Mouse (Mus musculus): ENCODE results near the gene Prkag1.

Gene Prkag1

DNA sequence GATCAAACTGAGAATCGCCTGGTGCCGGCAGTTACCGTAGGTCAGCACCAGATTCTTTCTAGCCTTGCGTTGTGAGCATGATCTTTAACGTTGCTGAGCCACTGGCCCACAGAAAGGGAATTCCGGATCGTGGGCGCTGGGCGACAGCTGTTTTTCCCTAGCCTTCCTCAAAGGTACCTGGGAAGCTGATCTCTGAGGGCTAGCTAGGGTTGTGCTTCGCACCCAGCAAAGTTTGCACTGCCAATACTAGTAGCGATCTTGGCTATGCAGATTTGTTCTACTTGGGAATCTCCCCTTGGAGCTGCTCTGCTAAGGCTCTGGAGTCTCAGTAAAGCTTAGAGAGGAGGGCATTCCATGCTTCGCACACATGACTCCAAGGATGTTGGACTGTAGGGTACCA lies 40.1 kb downstream of the Prkag1 start:
- no peak for DNase-seq

DNA sequence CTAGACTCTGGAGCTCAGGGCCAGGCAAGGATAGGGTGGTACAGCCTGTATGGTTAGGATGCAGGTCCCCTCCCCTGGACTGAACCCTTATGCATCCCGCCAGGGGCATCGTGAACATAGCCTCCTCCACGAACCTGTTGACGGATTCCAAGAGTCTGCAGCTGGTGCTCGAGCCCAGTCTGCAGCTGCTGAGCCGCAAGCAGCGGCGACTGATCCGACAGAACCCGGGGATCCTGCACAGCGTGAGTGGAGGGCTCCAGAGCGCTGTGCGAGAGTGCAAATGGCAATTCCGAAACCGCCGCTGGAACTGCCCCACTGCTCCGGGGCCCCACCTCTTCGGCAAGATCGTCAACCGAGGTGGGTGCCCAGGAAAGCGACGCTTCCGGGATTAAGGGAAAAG lies 40.6 kb downstream of the Prkag1 start:
- DNase-seq = peak; percentile 38

DNA sequence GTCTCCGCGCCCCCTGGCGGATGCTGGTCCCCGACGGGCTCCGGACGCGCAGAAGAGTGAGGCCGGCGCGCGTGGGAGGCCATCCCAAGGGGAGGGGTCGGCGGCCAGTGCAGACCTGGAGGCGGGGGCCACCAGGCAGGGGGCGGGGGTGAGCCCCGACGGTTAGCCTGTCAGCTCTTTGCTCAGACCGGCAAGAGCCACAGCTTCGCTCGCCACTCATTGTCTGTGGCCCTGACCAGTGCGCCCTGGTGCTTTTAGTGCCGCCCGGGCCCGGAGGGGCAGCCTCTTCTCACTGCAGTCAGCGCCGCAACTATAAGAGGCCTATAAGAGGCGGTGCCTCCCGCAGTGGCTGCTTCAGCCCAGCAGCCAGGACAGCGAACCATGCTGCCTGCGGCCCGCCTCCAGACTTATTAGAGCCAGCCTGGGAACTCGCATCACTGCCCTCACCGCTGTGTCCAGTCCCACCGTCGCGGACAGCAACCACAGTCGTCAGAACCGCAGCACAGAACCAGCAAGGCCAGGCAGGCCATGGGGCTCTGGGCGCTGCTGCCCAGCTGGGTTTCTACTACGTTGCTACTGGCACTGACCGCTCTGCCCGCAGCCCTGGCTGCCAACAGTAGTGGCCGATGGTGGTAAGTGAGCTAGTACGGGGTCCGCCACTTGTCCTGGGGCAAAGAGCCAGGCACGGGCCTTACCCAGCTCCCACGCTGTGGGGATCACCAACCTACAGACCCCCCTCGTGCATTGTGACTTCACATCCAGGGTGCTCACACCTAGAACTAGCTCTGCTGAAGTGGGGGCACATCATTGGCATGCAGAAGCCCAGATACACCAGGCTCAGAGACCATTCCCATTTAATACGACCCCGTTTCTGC lies 41.4 kb downstream of the Prkag1 start, which contains the start of gene Wnt1:
Gene Wnt1, plus strand, starts transcription at position 197 of the 875 bp plus-strand sequence.
- DNase-seq = peak; percentile 90

DNA sequence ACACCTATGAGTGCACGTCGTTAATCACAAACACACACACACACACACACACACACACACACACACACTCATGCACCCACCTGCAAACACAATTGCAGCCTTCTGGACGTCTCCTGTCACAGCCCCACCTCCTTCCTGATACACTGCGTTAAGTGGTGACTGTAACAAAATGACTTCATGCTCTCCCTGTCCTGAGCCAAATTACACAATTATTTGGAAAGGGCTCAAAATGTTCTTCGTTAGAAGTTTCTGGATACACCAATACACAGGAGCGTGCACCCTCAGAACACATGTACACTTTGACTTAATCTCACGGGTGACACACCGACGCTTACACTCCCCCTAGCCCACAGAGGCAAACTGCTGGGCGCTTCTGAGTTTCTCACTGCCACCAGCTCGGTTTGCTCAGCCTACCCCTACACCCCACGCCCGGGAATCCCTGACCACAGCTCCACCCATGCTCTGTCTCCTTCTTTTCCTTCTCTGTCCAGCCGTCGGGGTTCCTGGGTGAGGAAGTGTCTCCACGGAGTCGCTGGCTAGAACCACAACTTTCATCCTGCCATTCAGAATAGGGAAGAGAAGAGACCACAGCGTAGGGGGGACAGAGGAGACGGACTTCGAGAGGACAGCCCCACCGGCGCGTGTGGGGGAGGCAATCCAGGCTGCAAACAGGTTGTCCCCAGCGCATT lies 42.2 kb downstream of the Prkag1 start:
- DNase-seq = no peak

DNA sequence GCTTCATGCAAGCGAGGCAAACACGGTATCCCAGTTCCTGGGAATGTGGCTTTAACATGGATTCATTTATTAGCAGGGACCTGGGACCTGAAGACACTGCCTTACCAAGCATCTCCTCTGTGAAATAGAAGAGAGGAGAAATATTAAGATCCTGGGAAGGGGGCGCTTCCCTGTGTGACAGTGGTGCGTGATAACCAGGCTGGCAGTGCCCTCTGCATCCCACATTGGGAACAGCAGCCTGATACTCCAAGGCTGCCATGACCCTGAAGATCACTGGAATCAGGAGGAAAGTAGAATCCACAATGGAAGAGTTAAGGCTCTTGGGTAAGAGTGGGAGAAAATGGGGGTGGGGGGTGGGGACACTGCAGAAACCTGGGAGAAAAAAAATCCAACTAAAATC lies 43.4 kb downstream of the Prkag1 start:
- no peak for DNase-seq

DNA sequence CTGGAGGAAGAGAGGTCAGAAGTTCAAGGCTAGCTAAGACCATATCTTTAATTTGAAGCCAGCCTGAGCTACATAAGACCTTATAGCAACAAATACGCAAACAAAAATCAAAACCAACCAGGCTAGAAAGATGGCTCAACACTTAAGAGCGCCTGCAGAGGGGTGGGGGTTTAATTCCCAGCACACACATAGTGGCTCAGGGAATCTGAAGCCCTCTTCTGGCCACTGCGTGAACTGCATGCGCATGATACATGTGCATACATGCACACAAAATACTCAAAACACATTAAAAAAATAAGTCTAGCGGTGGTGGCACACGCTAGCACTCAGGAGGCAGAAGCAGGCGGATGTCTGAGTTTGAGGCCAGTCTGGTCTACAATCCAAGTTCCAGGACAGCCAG lies 45.6 kb downstream of the Prkag1 start:
- peak; percentile 71 for DNase-seq

DNA sequence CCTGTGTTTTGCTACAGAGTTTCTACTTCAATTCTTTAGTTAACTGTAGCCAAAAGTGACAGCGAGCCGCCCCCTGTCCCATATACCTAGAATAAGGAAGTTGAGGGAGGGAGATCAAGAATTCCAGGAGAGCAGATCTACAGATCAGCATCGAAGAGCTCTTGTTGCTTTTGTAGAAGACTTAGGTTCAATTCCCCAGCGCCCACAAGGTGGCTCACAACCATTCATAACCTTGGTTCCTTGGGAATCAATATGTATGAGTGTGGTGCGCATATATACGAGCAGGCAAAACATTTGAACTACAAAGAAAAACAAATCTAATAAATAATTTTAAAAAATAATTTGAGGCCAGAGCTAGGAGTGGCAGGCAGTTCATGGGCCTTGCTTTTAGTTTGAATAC lies 50.2 kb downstream of the Prkag1 start:
- no peak for DNase-seq

DNA sequence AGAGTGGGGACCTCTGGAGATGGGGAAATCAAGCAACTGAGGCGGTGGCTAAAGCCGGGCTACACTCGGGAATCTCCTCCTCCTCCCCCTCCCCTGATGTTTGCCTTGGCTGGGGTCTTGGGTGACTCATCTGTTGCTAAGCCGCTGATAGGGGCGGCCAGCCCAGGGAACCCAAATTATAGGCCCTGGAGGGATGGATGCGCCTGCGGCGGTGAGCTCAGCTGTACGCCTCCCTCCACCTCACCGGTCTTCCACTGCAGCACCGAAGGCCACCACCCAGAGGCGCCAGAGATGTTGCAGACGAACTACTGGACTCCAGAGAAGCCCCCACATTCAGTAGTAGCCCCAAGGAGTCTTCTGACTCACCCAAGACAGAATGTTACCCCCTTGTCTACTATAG lies 50.7 kb downstream of the Prkag1 start:
- peak; percentile 64 for DNase-seq

DNA sequence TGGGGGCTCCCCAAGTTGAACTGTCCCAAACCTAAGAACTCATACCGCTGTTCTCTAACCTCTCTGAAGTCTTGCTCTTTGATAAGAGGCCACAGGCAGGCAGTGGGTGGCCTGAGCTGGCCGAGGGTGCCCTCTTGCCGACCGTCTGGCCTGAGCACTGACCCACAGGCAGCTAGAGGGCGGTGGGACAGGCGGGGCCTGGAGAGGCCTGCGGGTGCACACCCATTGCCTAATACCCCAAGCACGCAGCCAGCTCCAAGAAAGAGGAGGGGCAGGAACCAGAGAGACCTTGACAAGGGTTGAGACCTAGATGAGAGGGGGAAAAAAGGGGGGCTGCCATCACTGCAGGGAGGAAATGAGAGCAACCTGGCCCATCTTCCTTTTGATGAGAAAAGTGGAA lies 51.2 kb downstream of the Prkag1 start:
- no peak for DNase-seq

DNA sequence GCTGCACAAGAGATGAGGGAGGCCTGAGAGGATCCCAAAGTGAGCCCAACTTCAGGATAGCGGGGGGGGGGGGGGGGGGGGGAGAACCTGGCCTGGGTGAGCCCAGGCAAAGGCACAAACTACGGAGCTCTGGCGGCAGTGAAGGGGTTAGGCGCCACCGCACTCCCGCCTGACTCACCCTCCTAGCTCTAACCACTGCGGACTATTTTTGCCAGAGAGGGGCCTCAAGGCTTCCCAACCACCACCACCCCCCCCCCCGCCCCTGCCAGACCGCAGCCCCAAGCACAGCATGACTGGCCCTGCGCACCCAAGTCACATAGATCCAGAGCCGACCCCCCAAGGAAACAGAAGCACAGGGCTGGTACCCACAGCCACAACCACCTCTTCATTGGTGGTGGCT lies 52.5 kb downstream of the Prkag1 start:
- DNase-seq = no peak

DNA sequence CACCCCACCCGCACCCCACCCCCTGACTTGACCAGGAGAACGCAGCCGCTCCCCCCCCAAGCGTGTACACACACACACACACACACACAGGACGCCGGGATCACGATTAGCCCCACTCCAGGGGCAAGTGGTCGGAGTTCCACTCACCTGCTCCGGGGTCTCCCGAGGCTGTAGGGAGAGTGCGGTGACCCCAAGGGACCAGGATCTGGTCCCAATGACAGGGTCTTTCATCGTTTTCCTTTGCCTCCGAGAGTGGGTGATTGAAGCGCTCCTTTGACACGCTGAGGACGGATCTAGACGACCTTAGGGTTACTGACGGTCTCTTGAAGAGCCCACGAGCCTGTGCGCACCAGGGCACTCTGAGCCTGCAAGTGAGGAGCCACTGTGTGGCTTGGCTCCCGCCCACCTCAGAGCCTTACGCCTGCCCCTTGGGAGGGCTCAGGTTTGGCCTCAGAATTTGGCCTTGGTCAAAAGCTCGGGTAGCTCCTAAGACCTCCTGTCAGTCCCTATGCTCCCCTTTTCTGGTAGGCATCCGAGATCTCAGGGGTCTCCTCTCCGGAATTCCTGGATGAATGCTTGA lies 53.0 kb downstream of the Prkag1 start:
- no peak for DNase-seq

DNA sequence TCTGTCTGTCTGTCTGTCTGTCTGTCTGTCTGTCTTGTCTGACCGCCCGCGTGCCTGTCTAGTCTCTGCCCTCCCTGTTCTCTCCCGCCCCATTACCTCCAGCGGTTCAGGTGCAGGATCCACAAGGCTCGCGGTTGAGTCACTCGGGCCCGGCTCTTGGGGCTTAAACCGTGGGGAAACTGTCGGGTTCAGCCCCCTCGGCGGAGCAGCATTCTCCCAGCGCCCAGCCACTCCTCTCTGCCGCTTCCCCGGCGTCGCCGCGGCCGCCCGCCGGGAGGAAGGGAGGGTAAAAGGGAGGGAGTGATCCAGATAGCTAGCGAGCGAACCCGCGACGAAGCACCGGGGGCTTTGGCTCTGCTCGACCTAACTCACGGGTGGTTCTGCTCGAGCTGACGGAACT lies 53.6 kb downstream of the Prkag1 start, which contains the start of gene Wnt10b:
Gene Wnt10b, minus strand, starts transcription at position 389 of the 400 bp plus-strand sequence.
- peak; percentile 53 for DNase-seq

DNA sequence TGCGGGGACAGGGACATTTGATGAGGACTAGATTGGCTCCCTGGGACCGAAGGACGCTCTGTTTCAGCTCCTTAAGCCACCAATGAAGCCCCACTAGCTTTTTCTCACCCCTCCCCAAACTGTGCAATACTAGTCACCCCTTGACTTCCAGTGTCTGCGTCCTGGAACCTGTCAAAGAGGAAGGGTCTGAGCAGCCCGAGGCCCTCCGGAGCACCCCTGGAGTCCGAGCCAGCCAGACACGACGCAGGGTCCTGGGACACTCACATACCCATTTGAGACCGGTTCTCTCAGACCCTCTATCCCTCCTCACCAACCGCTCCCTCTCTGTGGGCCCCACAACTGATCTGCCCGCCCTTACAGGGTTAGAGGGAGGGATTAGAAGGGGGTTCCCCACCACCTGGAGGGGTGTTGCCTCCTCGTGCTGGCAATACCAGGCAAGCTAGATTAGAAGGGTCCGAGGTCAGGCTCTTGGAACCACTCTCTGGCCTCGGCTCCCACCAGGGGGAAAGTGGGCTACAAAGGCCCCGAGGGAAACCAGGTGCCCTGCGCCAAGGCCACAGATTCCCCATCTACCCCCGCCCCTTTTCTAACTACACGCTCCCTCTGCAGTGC lies 54.2 kb downstream of the Prkag1 start:
- peak; percentile 50 for DNase-seq

DNA sequence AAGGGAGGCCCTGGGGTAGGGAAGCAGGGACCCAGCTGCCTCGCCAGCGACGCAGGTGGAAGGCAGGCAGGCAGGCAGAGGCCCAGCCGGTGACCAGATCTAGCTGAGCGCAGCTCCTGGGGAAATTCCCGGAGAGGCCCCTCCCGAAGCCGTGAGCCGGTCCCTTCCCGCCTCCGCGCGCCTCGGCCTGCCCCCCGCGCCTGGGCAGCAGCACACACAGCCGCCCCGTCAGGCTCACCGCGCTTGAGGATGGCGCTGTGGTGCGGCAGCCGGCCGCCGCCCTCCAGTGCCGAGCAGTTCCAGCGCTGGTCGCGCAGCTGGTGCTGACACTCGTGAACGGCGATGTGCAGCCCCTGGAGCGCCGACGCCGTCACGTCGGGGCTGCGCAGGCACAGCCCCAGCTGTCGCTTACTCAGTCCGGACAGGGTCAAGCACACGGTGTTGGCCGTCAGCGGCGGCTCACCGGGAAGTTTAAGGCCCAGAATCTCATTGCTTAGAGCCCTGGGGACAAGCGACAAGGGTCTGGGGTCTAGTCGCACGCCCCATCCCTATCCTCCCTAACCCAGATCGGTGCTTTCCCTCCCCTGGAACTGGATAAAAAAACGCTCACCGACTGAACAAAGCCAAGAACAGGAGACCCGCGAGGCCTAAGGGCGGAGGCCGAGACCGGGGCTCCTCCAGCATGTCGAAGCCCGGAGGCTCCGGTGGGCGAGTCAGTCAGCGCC lies 54.9 kb downstream of the Prkag1 start:
- DNase-seq = peak; percentile 73

DNA sequence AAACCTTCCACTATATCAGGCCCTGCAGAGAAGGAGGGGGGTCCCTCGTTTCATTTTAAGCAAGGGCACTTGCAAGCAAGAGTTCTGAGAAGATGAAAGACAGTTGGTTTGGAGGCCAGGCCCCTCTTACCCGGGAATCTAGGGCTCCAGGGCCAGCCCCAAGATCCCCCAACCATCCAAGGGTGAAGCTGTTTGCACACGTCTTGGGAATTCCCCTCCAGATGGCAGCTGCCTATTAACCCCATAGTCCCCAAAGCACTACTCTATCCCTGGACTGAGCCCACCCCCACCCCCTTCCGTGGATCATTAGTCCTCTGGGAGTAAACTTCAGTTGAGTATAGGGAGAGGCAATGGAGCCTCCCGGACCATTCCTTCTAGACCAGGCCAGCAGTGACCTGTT lies 55.8 kb downstream of the Prkag1 start:
- DNase-seq = no peak

DNA sequence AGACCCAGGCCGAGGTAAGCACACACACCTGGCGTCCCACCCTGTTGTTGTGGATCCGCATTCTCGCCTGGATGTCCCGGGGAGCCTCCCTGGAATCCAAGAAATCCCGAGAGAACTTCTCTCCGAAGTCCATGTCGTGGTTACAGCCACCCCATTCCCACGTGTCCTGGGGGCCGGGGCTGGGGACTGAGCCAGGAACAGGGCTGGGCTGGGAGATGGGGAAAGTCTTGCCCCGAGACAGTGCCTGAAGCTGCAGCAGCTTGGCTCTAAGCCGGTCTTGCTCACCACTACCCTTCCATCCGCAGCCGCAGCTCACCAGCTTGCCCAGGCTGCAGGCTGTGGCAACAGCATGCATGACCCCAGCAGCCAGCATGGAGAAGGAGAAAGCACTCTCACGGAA lies 57.2 kb downstream of the Prkag1 start:
- no peak for DNase-seq

DNA sequence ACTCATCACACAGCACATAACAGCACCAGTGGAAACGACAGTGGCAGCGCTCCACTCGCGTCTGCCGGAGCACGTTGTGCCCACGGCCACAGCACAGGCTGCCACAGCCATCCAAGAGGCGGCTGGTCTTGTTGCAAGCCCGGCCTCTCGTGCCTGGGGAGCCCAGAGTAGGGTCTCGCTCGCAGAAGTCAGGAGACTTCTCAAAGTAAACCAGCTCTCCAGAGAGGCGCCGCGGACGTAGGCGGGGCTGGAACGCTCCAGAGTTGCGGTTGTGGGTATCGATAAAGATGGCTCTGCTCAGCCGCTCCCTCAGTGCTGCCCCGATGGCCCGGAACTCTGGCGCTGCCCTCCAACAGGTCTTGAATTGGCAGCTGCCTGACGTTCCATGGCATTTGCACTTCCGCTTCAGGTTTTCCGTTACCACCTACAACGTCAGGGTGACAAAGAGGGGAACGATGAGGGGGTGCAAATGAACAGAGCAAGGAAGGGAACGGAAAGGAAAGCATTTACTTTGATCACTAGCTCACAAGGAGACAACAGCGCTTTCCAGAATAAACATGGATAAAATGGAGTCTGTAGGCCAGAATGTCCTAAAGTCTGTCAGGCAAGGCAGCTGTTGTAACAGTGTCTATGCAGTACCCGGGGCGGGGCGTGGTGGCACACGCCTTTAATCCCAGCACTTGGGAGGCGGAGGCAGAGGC lies 58.7 kb downstream of the Prkag1 start:
- DNase-seq = peak; percentile 71

DNA sequence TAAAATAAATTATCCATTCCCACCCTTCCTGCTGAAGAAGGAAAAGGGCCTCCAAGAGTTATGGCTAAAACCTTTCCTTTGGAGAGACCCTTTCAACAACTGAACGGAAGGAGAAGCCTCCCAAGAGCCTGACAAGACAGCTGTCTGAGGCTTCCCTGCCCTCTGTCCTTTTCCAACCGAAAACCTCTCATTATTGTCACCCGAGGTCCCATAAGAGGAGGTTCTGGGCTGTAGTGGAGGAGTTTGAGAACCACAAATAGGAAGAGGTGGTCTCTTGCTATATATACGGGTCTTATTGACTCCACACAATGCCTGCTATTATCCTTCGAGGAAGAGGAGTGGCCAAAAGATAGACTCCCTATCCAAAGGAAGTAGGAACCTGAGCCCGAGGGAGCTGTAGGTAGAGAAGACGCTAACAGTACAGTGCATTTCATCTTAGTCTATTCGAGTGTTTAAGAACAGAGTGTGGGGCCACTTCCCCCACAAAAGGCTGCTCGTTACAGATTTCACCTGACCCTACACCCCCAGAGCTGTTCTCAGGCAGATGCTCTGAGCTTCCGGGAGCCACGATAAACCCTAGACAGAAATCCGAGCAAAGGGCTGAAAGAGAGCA lies 59.4 kb downstream of the Prkag1 start:
- DNase-seq = no peak

DNA sequence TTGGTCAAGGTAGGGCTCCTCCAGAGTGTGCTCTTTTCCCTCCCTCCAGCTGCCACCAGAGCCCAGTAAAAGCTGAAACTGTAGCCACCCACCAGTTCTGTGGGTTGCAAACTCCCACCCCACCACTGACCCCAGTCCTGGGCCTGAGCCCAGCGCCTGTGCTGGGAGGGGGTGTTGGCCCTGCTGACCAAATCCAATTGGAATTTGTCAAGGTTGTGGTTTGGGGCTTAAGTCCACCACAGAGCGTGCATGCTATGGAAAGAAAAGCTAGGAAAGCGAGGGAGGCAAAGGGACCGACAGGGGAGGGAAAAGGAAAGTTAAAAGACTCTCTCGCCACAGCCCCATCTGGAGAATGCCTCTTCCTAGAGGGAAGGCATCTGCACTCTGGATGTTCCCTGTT lies 63.1 kb downstream of the Prkag1 start:
- no peak for DNase-seq

DNA sequence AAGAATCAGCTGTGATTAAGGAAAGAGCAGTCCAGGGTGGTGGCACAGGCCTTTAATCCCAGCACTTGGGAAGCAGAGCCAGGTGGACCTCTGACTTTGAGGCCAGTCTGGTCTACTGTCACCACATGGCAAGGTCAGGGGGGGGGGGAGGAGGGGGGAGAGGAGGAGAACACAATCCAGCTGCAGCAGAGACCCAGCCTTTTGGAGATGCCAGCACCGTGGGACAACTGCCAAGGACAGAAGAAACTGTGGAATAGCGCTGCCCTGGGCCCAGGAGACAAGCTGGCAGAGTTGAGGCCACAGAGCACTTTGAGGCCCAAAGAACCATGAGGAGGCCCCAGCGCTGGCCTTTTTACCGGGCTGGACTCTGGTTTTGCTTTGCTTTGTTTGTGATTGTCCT lies 65.4 kb downstream of the Prkag1 start:
- DNase-seq = no peak

Measured in thymus, postnatal 4 days (tissue).